Mouse (Mus musculus) bone marrow, adult 2 months (tissue): ENCODE results near the gene Prkch.

Source experiments
- CTCF ChIP-seq: fragments of 200-500 bp; IDR thresholded peaks from 2 replicates; pipeline ENCODE4 v1.5.1; 2011; ENCODE audit warnings: low read length, control low read depth; ENCODE audit not compliant: control insufficient read depth, insufficient read depth
- POLR2A ChIP-seq: fragments of 200-500 bp; IDR thresholded peaks from 2 replicates; pipeline ENCODE4 v1.6.1; 2011; ENCODE audit warnings: low read depth, mild to moderate bottlenecking, control low read depth, low read length, borderline replicate concordance; ENCODE audit not compliant: control insufficient read depth

- TF ChIP-seq CTCF (no peak), POLR2A (no peak)
These were observed 38.4 kb upstream of the Prkch start, which contains the start of gene Tmem30b for GRCm38 (mm10) chr12:73546086-73546711.
